Mouse (Mus musculus) retina, adult 2 months (tissue): Measurements from ENCODE around the gene Abhd10.

ENCODE experiments used
- DNase-seq: peaks from one replicate; pipeline ENCODE4 v3.0.0-alpha.2; 2012; ENCODE audit warnings: low read depth, low spot score

Gene Abhd10

DNA sequence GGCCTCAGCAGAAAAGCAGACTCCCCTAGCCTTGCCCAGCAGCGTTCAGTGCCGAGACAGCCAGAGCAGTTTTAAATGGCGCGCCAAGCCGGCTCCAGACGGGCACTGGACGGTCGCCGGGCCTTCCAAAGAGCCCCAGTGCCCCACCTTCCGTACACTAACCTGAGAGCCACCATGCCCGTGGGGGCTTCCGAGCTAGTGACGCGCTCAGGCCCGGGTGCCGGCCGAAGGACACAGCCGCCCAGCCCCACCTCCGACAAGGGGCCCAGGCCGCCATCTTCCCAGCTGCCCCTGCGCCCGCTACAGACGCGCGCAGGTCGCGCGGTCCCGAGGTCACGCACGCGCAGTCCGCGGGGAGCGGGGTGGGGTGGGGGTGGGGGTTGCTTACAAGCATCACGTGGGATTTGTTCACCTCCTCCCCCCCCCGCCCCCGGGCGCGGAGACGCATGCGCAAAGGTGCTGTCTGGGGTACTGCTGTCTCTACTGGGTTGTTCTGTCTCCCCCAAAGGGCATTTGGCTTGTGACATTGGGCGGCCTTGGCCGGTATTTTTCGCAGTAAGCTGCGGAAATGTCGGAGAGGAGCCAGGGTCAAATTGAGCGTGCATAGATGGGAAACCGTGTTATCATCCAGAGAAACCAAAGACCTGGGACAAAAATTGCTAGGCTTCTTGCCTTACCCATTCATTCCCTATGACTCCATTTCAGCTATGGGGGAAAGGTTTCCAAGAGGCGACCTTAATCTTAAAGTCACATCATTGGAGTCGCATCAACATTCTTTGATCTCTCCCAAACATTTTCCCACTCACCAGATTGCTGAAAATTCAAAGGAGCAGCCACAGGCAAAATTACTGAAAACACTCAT lies at the start of gene Abhd10:
Gene Abhd10, minus strand, starts transcription at position 341 of the 862 bp plus-strand sequence.
- peak; percentile 91 for DNase-seq

DNA sequence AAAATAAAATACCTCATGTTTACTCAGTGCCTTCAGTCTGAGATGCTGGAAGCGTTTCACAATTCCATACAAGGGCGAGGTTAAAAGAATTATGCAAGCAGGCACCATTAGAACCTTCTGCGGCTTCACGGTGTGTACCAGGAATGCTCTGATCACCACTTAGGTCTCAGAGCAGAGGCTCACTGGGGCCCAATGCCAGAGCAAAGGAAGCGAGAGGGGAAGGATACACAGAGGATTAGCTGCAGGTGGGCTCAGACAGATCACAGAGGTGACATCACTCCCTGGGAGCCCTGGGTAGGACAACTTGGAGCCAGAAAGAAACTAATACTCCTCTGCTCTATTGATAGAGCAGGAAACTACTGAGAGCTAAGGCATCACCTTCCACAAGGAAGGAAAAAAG lies 48.5 kb upstream of the Abhd10 start:
- DNase-seq = no peak

- no peak for DNase-seq
Measured at GRCm38 (mm10) chr16:45789311-45789710, 46.6 kb upstream of the Abhd10 start.

GRCm38 (mm10) chr16:45787650-45788049 lies 44.9 kb upstream of the Abhd10 start:
- DNase-seq = no peak

GRCm38 (mm10) chr16:45786639-45787038 lies 43.9 kb upstream of the Abhd10 start:
- DNase-seq = no peak

DNA sequence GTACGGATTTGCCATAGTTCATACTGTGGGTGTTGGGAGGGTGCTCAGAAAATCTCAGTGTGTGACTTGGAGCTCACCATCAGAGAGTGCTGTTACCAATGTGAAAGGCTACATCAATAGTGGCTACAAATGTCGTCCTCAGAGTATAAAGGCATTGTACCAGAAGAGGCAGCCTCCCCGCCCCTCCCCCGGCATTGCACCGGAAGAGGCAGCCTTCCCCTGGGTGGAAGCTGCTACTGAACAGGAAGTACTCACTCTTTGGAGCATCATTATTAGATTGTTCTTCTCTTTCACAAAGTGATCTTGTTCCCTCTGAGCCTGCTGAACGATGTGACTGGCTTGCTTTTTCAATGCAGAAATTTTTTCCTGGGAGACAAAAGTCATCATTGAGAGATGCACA lies 37.2 kb upstream of the Abhd10 start:
- DNase-seq = no peak

GRCm38 (mm10) chr16:45774813-45775212 lies 32.1 kb upstream of the Abhd10 start:
- DNase-seq = no peak

- DNase-seq = no peak
Measured at GRCm38 (mm10) chr16:45770914-45771313, 28.2 kb upstream of the Abhd10 start.

GRCm38 (mm10) chr16:45767853-45768640 lies 25.3 kb upstream of the Abhd10 start:
- no peak for DNase-seq

DNA sequence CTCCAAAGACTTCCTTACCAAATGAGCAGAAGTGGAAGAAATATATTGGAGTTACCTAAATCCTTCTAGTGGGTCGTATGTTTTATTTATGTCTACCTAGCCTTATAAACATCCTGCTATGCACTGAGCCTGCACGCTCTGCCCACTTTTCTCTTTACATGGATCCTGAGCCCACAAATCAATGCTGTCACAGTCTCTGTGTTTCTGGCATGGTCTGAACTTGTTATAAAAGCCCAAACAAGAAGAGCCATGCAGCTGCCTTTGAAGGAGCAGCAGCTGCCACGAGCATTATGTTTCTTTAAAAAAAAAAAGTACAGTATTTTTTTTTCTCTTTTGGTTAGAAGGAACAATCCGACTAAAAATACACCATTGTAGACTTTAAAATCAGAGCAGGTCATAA lies 24.7 kb upstream of the Abhd10 start:
- no peak for DNase-seq

DNA sequence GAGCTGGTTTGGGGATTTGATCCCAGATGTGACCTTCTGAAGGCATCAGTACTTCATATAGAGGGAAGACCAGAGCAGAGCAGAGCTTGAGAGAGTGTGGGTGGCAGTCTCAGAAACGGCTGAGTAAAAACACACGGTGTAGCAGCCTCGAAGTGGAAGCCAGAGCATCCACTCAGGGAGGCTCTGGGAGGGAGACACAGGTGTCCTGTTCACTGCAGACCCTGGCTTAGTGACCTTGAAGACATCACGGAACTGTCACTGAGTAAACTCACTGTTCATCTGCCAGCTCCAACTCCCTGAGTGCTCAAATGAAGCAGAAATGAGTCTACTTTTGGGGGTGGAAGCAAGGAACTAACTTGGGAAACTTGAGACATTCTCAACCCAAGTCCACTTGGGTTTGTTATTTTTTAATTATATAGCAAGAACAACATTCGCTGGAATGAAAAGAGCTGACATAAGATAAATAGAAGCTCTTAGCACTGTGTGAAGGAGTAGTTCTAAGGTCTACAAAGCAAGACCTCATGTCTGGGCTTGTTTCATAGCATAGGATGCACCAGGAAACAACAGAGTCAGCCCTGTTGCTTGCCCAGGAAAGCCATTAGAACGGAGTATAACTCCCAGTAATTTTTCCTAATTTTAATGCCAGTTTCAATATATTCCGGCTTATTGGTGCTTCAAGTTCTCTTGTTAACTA lies 23.2 kb upstream of the Abhd10 start:
- DNase-seq = no peak

GRCm38 (mm10) chr16:45765102-45765501 lies 22.3 kb upstream of the Abhd10 start:
- no peak for DNase-seq

GRCm38 (mm10) chr16:45762859-45763505 lies 20.2 kb upstream of the Abhd10 start:
- no peak for DNase-seq

DNA sequence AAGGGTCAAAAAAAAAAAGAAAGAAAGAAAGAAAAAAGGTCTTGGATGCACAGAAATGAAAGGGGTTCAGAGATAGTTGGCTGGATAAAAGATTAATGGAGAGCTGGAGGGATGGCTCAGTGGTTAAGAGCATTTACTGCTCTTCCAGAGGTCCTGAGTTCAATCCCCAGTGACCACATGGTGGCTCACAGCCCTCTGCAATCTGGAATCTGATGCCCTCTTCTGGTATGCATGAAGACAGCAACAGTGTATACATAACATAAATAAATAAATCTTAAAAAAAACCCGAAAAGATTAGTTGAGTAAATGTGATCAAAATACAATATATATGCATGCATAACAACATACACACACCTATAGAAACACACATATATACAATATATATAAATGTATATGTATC lies 18.7 kb upstream of the Abhd10 start:
- no peak for DNase-seq

- no peak for DNase-seq
Measured at GRCm38 (mm10) chr16:45758726-45759269, 16.0 kb upstream of the Abhd10 start.

DNA sequence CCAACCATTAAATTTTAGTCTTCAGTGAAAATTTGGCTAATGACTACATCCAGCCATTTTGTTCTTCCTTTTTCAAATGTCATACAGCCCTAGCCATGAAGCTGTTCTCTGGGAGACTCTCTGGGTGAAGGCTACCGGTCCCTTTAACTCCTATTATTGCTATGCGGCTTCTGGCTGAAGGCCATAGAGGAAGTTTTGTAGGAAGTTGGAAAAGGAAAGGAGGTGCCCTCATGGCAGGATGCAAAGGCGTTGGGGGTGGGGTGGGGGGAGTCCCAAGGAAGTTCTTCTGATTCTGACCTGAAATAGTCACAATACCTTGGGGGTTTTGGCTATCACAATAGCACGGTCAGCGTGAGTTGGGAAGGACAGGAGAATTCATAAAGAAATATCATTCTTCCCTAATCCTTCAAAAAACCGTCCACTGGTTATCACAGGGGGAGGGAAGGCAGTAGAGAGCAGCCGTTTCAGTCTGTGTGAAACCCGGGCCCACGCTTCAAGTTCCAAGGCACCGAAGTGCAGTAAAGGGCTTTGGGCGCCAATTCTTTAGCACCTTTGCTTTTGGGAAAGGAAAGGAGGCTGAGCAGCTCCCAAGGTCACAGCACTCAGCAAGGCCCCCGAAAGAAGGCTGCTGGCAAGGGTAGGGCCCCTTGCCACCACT lies 14.8 kb upstream of the Abhd10 start:
- no peak for DNase-seq

DNA sequence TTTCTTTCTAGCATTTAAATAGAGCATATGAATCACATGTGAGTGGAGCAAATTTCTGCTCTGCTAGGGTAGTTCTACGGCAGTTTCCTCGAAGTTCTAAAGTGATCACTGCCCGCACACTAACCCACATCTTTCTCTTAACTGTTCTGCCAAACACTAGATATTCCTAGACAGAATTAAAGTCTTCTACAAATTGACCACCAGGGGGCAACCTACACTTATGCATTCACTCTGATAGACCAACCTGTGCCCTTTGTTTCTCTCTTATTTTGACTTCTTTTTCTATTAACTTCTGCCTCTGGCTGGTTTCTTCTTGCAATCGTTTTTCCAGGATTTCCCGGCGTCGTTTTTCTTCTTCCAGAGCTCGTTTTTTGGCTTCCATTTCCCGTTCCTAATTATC lies 14.1 kb upstream of the Abhd10 start:
- peak; percentile 33 for DNase-seq

DNA sequence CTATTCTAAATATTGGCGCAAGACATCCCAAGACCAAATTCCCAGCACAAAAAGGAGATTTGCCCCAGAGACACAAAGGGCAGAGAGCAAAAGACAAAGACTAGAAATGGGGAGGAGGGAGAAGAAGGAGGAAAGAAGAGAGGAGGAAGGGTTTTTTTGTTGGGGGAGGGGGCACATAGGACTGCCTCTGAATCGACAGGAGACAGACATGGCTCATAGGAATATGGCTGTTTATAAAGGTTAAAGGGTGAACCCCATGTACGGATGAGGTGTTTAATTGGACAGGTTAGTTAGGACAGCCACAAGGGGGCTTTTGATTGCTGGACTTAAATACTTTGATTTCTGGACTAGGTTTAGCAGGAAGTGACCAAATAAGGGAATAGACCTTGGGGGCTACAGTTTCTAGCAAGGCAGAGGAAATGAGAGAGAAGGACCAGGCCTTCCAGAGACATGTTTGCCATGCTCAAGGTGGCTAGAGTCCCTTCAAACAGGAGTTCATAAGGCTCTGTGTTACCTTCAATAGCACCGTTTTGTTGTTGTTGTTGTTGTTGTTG lies 913 bp upstream of the Abhd10 start:
- DNase-seq = no peak

DNA sequence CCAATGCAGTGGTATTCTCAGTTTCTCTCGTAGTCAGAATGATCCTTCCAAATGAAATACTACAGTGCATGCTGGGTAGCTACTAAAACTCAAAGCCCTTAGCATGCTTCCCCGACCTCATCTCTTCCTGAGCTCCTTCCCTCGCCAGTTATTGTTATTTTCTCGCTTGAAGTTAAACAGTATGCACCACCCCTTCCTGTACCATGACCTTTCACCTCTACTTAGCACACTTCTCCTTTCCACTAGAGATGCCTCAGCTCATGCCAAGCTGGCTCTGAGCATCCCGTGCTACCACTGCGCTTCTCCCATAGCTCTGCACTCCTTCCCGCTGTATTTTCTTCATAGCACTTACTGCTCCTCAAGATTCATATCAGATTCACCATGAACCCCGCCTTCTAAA lies 4.9 kb downstream of the Abhd10 start:
- no peak for DNase-seq

- DNase-seq = no peak
Measured at GRCm38 (mm10) chr16:45736724-45737123, 6.0 kb downstream of the Abhd10 start.

GRCm38 (mm10) chr16:45729163-45729562 lies 13.6 kb downstream of the Abhd10 start:
- no peak for DNase-seq
